Mouse (Mus musculus): ENCODE results near the gene Lyrm9.

Gene Lyrm9

DNA sequence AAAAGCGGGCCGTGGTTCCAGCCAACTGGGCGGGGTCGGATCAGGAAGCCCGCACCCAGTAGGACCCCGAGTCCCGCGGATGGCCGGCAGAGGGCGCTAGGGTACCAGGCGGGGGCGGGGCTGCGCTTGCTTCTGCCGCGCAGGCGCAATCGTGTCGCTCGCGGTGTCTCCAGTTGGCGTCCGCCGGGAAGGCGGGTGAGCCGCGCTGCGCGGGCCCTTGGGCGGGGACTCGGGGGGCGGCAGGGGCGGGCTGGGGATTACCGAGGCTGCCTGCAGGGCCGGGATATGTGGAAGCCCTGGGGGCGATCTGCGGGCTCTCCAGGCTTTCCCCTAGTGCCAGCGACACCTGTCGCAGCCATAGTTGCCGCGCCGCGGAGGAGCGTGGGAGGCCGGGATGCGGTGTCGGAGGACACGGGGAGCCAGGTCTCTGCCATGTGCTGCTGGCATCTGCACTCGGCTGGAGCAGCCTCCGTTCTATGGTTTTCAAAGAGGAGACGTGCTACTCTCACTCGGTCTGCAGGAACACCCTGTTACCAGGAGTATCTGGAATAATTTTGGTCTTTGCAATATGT lies at the start of gene Lyrm9:
TSS of gene Lyrm9 (plus strand) at position 143 of the 572 bp plus-strand sequence.
- peak; percentile 94 to 95 for DNase-seq (ENCODE audit: low spot score in 2 of 2)

DNA sequence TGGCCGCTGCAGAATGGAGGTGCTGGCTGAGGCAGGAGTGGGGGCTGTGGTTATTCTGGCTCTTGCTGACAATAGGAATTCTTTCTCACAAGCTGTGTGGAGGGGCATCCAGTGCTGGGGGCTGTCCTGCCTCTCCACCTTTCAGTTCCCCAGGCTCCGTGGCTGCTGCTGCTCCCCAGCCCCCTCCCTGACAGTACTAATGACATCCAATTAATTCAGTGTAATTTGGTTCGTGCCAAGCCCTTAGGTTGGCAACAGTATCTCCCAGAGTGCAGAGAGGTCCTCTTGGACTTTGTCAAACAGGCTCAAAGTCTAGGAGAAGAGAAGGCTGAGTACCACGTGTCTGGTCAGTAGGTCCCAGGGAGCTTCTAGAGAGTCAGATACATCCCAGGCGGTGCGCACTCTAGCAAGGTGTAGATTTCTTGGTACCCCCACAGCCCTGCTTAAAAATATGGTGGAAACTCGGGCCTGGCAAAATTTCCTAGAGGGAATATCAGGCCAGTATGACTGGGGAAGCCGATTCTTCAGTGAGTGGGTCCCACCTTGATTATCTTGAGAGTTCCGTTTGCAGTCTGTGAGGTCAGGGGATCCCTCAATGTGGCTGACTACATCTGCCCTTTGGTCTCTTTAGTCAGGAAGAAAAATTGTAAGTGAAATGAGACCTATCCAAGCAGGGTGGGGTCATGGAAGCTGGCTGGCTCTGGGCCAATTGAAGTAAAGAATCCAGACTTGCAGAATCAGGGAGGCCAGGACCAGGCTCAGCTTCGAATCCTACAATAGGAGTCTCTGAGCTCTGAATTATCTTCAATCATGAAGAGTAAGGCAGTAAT lies 48.3 kb upstream of the Lyrm9 start:
- DNase-seq (ENCODE audit: low spot score in 2 of 2), result no peak

DNA sequence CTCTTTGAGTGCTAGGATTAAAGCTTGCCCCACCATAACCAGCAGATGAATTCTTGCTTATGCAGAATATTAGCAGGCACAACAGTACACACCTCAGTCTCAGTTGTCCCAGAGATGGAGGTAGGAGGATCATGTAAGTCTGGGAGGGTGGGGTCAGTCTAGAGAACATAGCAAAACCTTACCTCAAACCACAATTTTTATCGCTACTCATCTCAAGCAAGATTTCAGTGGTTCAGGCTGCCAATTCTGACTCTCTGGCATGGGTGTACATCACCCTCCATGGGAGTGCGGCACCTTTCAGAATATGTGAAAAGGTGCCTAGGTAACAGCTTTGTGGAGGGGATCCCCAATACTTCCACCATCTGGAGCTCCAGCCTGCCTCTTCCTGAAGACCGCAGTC lies 46.4 kb upstream of the Lyrm9 start:
- no peak for DNase-seq (ENCODE audit: low spot score in 2 of 2)

DNA sequence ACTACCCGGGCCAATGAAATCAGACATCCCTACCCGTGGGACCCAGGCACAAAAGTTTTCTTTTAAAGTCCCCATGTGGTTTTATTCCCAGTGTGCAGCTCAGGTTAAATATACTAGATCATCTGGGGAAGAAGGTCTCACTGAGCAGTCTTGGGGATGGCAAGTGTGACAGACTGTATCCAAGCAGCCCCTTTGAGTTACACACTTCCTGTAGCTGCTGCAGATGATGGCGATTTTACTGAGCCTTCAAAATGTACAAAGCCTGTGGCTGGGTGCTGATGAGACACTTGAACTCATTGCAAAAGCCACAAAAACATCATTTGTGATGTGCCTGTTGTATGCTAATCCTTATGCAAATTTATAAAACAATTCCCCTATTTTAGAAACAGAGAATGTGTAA lies 45.8 kb upstream of the Lyrm9 start:
- DNase-seq (ENCODE audit: low spot score in 2 of 2), result no peak

DNA sequence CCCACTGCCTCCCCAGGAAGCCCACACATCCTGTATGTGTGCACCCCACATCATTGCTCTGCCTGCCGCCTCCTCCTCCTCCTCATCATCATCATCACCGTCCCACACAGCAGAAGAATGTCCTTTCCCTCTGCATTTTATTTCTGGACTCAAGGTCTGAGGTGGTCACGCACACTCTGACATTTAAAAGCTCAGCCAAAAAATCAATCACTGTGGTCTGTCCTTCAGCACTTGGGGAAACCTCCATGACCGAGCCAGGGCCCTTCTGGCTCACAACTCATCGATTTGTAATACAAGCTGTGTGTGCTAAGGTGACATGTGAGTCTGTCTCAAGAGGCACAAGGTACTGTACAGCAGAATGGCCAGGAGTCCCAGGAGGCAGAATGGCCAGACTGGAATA lies 44.1 kb upstream of the Lyrm9 start:
- DNase-seq (ENCODE audit: low spot score in 2 of 2), result no peak

DNA sequence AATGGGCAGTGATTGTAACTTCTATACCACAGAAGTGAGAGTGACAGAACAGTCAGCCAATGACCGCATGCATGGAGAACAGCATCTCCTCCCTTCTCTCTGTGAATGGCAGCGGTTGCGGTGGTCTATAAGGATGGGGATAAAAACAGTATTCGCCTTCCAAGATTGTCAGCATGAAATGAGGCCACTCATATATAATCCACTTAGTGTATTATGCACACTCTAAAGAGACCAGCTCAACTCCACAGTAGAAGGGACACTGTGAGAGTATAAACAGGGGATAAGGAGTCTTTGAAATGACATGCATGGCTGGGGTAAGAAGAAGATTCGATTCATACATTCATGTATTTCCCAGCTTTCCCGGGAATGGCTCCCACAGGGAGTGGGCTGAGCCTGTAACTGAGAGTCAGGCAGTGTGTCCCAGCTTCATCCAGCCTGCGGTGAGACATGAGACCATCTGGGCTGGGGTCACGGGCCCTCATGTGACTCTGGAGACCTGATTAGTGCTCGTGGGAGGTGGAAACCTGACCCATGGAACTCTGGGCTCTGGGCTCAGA lies 43.5 kb upstream of the Lyrm9 start:
- DNase-seq (ENCODE audit: low spot score in 2 of 2), result no peak

DNA sequence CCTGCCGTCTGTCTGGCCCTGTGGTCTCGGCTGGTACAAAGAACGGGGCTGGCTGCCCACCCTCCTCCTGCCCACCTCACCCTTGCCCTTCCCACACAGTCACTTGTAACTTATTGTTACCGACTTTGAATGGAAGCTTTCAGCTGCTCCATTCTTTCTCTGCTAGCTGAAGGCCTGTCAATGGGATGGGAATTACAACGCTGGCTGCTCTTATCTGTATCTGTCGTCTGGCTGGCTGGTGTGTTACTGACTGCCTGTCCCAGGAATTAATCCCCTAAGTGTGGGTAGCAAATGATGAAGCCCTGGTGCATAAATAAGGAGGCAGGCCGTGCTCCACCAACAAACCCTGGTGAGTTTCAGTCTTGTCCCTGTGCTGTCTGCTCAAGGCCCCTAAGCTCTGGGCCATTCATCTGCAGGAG lies 40.4 kb upstream of the Lyrm9 start:
- DNase-seq (ENCODE audit: low spot score in 2 of 2), result no peak

DNA sequence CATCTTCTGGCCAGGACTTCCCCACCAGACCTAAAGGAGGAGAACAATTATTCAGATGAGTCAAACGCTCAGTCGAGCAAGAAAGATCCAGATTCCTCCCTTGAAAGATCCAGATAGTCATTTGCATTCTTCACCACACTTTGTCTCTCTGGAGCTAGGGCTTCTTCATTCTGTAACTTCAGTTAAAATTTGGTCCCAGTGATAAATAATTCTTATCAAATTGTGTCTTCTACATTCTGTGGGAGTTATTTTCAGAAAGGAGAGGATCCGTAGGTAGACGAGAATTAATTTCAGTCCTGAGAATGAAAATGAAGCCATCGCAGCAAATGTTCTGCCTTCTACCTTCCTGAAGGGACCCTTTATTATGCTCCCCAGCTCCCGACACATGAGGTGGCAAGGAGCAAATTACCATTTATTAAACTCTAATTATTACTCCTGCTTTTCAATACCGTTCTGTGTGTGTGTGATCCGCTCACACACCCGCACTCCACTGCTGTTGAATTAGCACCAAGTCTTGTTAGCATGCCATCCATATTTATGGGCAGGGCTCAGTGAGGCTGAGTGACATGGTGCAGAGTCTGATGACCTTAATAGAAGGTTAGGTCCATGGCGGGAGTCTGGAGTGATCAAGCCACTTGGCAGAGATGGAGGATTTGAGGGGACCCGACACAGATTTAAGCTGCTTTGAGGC lies 36.9 kb upstream of the Lyrm9 start:
- DNase-seq (ENCODE audit: low spot score in 2 of 2), result no peak

DNA sequence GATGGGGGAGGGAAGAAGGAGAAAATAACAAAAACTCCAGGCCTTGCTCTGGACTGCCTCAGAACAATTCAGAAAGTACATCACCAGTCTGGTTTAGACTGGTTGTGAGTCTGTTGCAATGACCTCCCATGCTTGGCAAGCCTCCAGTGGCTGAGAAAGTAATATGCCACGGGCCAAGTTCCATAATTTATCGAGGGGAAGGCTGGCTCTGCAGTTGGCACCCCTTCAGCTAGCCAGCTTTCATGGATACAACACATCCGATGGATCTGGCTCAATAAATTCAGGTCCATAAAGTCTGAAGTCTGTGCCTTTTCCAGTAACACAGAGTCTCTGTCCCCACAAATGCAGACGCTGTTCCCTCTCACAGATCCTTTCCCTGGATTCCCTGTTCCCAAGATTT lies 34.8 kb upstream of the Lyrm9 start:
- no peak for DNase-seq (ENCODE audit: low spot score in 2 of 2)

DNA sequence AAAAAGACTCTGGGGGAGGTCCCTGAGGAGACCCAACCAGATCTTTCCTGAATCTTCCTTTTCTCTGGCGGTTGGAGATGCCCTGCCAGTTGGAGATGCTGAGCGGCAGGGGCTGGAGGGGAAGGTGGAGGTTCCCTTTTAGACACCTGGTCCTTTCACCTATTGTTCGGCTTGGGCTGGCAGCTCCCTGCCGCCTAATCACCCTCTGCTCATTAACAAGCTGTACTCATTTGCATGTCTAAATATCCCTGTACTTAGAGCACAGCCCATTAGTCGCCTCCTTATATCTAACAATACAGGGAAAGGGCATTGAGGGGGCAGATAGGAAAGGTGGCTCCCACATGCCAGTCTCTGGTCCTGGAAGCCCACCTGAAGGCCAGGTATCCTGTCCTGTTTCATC lies 34.3 kb upstream of the Lyrm9 start:
- no peak for DNase-seq (ENCODE audit: low spot score in 2 of 2)

DNA sequence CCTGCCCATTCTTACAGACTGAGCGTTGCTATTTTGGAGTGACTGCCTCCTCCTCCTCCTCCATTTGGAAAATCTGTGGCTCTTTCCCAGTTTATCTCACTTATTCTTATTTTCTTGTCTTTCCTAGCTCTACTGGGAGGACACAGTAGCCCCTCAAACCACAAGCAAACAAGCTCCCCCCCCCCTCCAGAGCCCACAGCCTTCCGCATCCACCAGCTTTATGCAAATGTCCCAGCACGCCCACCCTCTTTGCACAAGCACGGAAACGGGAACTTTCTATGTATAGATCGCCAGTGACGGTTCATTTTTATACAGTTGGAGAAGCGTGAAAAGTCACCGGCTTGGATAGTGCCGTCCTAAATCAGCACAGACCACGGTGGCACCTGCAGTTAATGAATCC lies 33.9 kb upstream of the Lyrm9 start:
- no peak for DNase-seq (ENCODE audit: low spot score in 2 of 2)

DNA sequence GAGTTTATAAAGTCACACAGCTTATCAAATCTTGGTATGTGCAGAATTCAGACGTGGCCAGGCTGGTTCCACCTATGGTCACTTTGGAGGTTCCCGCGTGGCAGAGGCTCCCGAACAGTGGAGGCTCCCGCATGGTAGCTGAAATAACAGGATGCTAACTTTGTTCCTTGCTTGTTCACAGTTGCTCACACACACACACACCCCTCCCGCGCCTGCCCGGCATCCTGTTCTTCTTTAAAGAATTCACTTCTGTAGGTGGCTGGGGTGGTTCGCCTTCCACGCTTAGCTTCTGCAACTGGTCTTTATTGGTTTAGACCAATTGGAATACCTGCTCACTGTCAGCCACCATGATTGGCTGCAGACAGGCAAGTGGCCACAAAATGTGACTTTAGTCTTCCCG lies 33.3 kb upstream of the Lyrm9 start:
- DNase-seq (ENCODE audit: low spot score in 2 of 2), result no peak

DNA sequence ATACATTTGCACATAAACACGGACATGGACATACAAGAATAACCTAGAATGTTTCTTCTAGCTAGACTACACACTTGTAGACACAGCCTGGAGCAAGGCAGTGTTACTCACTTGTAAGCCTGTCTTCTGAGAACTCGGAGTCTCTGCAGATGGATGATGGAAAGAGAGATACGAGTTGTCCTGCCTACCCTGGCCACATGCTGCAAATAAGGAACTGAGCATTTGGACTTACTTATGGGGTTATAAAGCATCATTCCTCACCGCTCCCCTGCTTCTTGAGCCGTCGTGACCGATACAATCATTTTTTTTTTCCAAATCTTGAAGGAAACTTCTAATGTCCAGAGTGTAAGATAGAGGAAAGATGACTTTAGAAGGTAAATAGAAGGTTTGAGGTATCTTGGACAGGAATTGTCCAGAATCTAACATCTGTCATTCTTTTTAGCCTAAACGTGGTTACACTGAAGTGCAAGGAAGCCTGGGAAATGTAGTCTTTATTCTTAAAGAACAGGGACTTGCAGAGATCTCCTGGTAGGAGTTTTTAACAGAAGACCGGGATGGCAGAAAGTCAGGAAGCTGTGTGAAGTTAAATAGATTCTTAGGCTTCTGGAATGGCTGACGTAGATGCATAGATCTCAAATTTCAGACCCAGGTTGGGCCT lies 30.2 kb upstream of the Lyrm9 start:
- DNase-seq (ENCODE audit: low spot score in 2 of 2), result no peak

DNA sequence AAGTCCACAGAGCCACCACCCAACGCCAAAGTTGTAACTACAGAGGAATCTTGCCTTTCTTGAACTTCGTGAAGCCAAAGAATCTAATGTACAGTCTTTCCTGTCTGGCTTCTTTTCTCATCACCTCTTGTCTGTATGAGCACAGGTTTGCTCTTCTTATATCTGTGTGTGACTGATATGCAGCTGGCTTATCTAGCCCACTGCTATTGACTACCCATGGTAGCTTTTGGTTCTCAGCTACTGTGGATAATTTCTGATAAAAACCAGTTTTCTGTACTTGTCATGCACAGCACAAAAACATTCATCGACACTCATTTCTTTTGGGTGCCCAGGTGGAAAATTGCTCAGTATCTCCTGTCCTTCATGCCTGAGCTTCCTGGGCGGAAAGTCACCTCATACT lies 25.3 kb upstream of the Lyrm9 start:
- DNase-seq (ENCODE audit: low spot score in 2 of 2), result no peak

DNA sequence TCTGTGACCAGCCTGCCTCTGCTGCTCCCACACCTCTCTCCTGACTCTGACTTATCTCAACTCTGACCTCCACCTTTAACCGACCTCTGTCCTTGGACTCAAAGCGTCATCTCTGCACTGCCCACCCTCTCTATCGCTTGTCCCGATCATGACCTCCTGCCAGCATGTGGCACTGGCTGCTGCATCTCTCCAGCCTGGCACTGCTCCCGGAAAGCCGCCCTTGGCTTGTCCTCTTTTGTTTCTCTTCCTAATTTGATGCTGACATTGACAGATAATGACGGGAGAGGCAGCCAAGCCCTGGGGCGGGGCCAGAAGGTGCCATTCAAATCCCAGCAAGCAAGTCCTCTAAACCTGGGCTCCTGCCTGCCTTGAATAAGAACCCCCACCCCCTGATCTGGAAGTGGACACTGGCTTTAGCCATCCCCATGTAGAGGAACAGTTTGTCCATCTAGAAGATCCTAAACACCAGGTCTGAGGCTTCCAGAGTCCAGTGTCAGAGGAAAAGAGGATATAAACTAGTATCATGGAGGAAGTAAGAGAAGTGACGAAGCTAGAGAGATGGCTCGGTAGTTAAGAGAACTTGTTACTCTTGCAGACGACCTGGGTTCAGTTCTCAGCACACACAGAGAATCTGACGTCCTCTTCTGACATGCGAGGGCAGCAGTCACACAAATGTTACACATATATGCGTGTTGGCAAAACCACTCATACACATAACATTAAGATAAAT lies 22.6 kb upstream of the Lyrm9 start:
- DNase-seq (ENCODE audit: low spot score in 2 of 2), result no peak

DNA sequence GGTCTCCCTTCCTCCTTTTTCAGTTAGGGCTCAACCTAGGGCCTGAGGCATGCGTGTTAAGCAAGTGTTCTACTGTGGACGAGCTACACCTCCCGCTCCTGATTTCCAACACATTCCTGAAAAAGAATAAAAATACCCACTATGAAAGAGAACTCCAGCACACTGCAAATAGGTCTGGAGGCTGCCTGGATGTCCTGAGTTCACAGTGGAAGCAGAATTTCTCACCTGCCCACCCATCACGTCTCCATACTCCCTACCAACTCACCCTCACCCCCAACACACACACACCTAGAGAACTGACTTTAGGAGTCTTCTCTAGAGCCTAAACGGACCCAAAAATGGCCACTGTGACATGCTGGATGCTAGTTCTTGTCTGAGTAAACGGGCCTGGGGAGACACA lies 21.8 kb upstream of the Lyrm9 start:
- no peak for DNase-seq (ENCODE audit: low spot score in 2 of 2)

DNA sequence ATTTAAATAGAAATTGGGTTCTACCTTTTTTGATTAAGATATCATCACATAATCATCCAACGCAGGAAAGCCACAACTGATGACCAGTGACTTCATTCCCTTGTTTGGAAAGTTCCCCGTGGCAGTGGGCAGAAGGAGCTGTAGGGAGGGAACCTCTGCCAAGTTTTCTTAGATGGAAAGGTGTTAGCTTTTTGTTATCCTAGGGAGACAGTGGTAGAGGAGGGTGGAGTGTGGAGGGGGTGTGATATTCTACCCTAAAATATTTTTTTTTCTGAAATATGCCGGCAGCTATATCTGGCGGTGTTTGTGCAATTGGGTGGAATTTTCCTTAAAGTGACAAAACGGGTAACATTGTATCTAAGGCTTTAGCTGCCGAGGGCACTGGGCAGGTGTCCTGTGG lies 21.2 kb upstream of the Lyrm9 start:
- DNase-seq (ENCODE audit: low spot score in 2 of 2), result no peak

DNA sequence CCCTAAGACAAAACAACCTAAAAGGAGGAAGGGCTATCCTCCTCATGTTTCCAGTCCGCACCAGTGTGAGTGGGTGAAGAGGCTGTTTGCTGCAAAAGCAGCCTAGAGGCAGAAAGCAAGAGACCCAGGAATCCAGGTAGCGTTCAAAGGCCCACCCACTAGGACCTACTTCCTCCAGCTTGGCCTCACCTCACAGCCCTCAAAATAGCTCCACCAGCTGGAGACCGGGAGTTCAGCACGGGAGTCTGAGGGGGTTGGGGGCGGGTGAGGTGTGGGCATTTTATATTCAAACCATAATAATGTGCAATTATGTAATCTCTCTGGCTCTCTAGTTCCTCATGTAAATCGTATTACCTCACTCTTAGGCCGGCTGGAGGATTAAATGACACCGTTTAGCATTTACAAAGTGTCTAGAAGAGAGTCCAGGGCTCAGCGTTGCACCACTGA lies 20.7 kb upstream of the Lyrm9 start:
- DNase-seq (ENCODE audit: low spot score in 2 of 2), result no peak

DNA sequence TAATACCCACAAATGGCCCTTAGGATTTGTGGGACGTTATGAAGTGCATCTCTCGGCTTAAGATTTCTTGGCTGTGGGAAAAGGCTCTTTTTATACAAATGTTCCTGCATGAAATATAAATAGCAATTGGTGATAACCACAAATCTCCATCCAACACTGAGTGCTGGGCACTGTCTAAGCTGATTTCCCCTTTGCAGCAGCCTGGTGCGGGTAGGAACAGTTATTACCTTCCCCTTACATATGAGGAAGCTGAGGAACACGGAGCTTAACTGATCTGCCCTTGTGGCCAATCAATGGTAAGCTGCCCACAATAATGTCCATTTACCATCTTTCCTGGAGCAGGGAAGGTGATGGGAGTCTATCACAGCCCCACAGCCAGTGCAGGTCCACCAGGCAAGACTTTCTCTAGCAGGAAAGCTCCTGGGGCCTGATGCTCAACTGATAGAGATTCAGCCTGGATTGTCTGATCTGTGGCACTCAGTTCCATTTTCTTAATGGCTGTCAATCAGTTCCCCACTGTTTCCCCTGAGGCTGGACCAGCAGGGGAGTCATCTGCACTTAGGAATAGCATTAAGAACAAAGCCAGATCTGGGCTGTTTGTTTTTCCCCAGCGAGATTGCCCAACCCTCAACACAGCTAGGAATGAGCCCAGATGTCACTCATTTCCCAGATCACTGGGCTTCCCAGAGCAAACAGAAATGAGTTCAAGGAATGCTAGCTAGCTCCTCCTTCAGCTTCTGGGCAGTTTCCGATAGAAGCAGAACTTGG lies 18.9 kb upstream of the Lyrm9 start:
- DNase-seq (ENCODE audit: low spot score in 2 of 2), result no peak

DNA sequence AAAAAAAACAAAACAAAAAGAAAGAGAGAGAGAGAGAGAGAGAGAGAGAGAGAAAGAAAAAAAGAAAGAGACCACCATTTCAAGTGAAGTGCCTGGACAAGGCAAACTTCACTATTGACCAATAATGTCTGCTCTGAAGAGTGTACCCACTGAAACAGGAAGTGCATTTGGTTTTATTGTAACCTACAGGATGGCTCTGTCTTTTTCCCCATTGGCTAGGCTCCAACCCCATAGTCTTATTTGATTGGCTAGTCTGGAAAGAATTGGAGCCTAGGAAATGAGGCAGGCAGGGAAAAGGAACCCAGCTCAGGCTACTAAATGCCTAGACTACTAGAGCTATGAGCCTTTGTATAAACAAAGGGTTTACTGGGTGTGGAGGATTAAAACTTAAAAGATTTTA lies 17.0 kb upstream of the Lyrm9 start:
- DNase-seq (ENCODE audit: low spot score in 2 of 2), result no peak

DNA sequence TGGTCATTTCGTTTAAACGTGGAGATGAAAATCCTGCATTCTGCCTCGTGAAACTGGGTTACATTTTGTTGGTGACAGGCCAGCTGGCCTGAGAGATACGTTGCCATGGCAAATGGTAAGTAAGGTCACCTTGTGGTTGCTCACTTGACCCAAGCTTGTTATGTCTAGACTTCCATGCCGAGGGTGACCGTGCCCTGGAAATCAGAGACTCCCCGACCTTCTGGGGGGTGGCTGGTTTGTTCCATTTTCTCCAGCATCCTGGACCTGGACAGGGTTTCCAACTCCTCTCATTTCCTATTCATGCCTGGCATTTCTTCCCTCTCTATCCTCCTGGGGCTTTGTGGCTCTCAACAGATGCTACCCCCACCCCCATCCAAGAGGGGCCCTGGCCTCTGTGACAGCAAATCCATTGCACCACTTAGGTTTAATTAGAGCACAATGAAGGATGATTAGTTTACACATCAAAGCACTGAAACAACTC lies 11.9 kb upstream of the Lyrm9 start:
- no peak for DNase-seq (ENCODE audit: low spot score in 2 of 2)
